Comparison of ENCODE assay signal across 8 mouse cellular contexts in the genomic region with DNA sequence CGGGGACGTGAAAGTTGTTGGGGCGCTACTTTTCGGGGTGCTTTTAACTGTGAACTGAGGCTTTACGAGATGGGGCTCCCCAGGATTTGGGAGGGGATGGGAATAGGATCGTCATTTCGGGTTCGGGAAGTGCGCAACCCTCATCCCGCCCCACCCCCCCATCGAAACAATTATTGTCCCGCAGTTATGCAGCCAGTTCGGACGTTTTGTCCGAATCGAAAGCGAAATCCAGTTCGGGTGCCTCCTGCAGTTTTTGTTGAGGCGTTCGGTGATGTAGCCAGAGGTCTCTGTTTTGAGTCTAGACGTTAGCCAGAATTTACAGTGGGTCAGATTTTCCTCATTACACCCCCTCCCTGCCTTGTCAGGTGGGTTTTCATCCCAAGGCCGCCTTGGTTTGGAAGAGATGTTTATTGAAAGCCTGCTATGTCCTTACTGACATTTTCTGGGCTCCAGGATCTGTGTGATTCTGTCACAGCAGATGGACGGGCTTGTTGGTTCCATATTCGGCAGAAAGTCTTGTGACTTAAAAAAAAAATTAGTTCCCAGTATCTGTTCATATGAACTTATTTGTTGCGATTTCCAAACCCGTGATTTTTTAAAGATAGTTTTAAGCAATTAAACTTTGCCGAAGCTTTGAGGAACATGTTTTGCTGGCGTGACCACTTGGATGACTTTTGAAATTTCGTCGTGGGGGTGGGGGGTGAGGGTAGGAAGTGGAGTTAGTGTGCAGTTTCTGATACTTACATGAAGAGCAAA. TPM values are rescaled to one million over a fixed set of nuclear protein-coding genes. Genes with fewer than 3 reads are reported as not detected.
DNase-seq lines count a peak whose midpoint lies in the region; ATAC-seq lines count a peak whose summit lies in the region.

No protein-coding gene starts in this region.

- ATAC-seq in lung, embryonic 15.5 days (ENCODE audit: borderline replicate concordance, extremely low read depth, low FRiP score, low TSS enrichment), result no peak
- ATAC-seq in embryonic facial prominence, embryonic 11.5 days (replicated peaks; ENCODE audit: insufficient number of reproducible peaks, low FRiP score, low TSS enrichment, low read depth), result no peak
- no peak for ATAC-seq in midbrain, embryonic 12.5 days (ENCODE audit: low FRiP score, low read depth)

- peak overlapping the region; percentile 59 for H3K4me2 ChIP-seq in lung, embryonic 15.5 days
- peak overlapping the region; percentile 57 for H3K4me2 ChIP-seq in embryonic facial prominence, embryonic 11.5 days (ENCODE audit: low read depth, low read length)
- H3K4me2 ChIP-seq in midbrain, embryonic 12.5 days (replicated peaks), result peak overlapping the region; percentile 75

- peak overlapping the region; percentile 67 for H3K4me3 ChIP-seq in lung, embryonic 15.5 days
- peak overlapping the region; percentile 77 for H3K4me3 ChIP-seq in embryonic facial prominence, embryonic 11.5 days (ENCODE audit: low read depth, low read length)
- H3K4me3 ChIP-seq in midbrain, embryonic 12.5 days, result peak overlapping the region; percentile 78

- no peaks in the 10 kb centered on the region for H3K36me3 ChIP-seq in lung, embryonic 15.5 days
- no peaks in the 10 kb centered on the region; the same call in 1 of the 2 replicates for H3K36me3 ChIP-seq in embryonic facial prominence, embryonic 11.5 days (replicated peaks; ENCODE audit: control insufficient read depth, insufficient read depth, low read depth, low read length)
- peaks cover 8% of the 10 kb centered on the region; the same call in 1 of the 2 replicates for H3K36me3 ChIP-seq in midbrain, embryonic 12.5 days

- no peaks in the 10 kb centered on the region for H3K27me3 ChIP-seq in lung, embryonic 15.5 days
- H3K27me3 ChIP-seq in embryonic facial prominence, embryonic 11.5 days (ENCODE audit: control insufficient read depth, insufficient read depth, low read length), result no peaks in the 10 kb centered on the region
- H3K27me3 ChIP-seq in midbrain, embryonic 12.5 days, result no peaks in the 10 kb centered on the region

- no peaks in the 10 kb centered on the region for H3K9me3 ChIP-seq in lung, embryonic 15.5 days
- H3K9me3 ChIP-seq in embryonic facial prominence, embryonic 11.5 days (replicated peaks; ENCODE audit: control insufficient read depth, low read length), result no peaks in the 10 kb centered on the region
- H3K9me3 ChIP-seq in midbrain, embryonic 12.5 days, result no peaks in the 10 kb centered on the region

- DNase-seq in lung, postnatal 25 days (ENCODE audit: low spot score), result no peak
- DNase-seq in embryonic facial prominence, embryonic 11.5 days (ENCODE audit: low spot score), result peak; percentile 28
- DNase-seq in large intestine, adult 2 months (ENCODE audit: low read depth, low spot score), result peak; percentile 45
- DNase-seq in Muller cell, postnatal 12 days (ENCODE audit: inconsistent ontology term), result no peak
- no peak for DNase-seq in gastrocnemius, postnatal 10 days
- no peak for DNase-seq in frontal cortex, postnatal 14 days (ENCODE audit: low spot score in 2 of 2)

- peak overlapping the region; percentile 97 for H3K27ac ChIP-seq in lung, embryonic 15.5 days
- peak overlapping the region; percentile 96 for H3K27ac ChIP-seq in embryonic facial prominence, embryonic 11.5 days (replicated peaks; ENCODE audit: low read depth, low read length)
- H3K27ac ChIP-seq in midbrain, embryonic 12.5 days (replicated peaks), result peak overlapping the region; percentile 97

- WGBS in lung, embryonic 15.5 days, result under 1% methylated on average over 30 of the region's 30 CpGs
- WGBS in embryonic facial prominence, embryonic 11.5 days, result 4% methylated on average over 30 of the region's 30 CpGs
- under 1% methylated on average over 30 of the region's 30 CpGs for WGBS in large intestine, adult 2 months
- 7% methylated on average over 30 of the region's 30 CpGs for WGBS in midbrain, embryonic 12.5 days

- peaks cover 34% of the 10 kb centered on the region for H3K4me1 ChIP-seq in lung, embryonic 15.5 days
- H3K4me1 ChIP-seq in embryonic facial prominence, embryonic 11.5 days (ENCODE audit: control insufficient read depth, insufficient read depth, low read length), result no peaks in the 10 kb centered on the region; the same call in 1 of the 2 replicates
- H3K4me1 ChIP-seq in midbrain, embryonic 12.5 days, result peaks cover 25% of the 10 kb centered on the region

- H3K9ac ChIP-seq in lung, embryonic 15.5 days, result peak overlapping the region; percentile 76
- peak overlapping the region; percentile 90 for H3K9ac ChIP-seq in embryonic facial prominence, embryonic 11.5 days (replicated peaks; ENCODE audit: low read length)
- H3K9ac ChIP-seq in midbrain, embryonic 12.5 days (replicated peaks), result peak overlapping the region; percentile 83

RNA-seq across cellular contexts. Expression of gene Laptm4a, which starts 1.1 kb away (rescaled TPM):
- 335 and 336 TPM in 2 replicates for polyA plus RNA-seq in lung, embryonic 15.5 days (2015; fragmentation: Nextera tagmentation; extraction: Ambion mirVana)
- 224 and 243 TPM in 2 replicates for polyA plus RNA-seq in embryonic facial prominence, embryonic 11.5 days (2014; fragmentation: Nextera tagmentation; extraction: Ambion mirVana)
- 140 and 163 TPM in 2 replicates for polyA plus RNA-seq in large intestine, adult 2 months (2012; rRNA removed)
- 189 and 199 TPM in 2 replicates for polyA plus RNA-seq in midbrain, embryonic 12.5 days (2016; fragmentation: Nextera tagmentation; extraction: Ambion mirVana)
- total RNA-seq in gastrocnemius, postnatal 10 days (2021), result 100 to 1,000 TPM; 408 to 423 TPM

RNA-seq across cellular contexts. Expression of gene Matn3, which starts 25.2 kb away (rescaled TPM):
- 2.8 TPM in 2 replicates for polyA plus RNA-seq in lung, embryonic 15.5 days (2015; fragmentation: Nextera tagmentation; extraction: Ambion mirVana)
- polyA plus RNA-seq in embryonic facial prominence, embryonic 11.5 days (2014; fragmentation: Nextera tagmentation; extraction: Ambion mirVana), result 1.4 and 1.9 TPM in 2 replicates
- not detected in 2 replicates for polyA plus RNA-seq in large intestine, adult 2 months (2012; rRNA removed)
- polyA plus RNA-seq in midbrain, embryonic 12.5 days (2016; fragmentation: Nextera tagmentation; extraction: Ambion mirVana), result 0.43 and 0.61 TPM in 2 replicates
- under 1 TPM; 0.54 to 0.92 TPM for total RNA-seq in gastrocnemius, postnatal 10 days (2021)

RNA-seq across cellular contexts. Expression of gene Wdr35, which starts 51.1 kb away (rescaled TPM):
- polyA plus RNA-seq in lung, embryonic 15.5 days (2015; fragmentation: Nextera tagmentation; extraction: Ambion mirVana), result 20.7 and 22.8 TPM in 2 replicates
- polyA plus RNA-seq in embryonic facial prominence, embryonic 11.5 days (2014; fragmentation: Nextera tagmentation; extraction: Ambion mirVana), result 25.3 and 27.5 TPM in 2 replicates
- polyA plus RNA-seq in large intestine, adult 2 months (2012; rRNA removed), result 0.61 and 0.64 TPM in 2 replicates
- polyA plus RNA-seq in midbrain, embryonic 12.5 days (2016; fragmentation: Nextera tagmentation; extraction: Ambion mirVana), result 27.1 and 28.2 TPM in 2 replicates
- 10 to 100 TPM; 10.7 to 13.9 TPM for total RNA-seq in gastrocnemius, postnatal 10 days (2021)

Comparison
In these comparisons a context has a peak if more than half of its experiments do, and no peak if none do; other contexts are left out.
1. DNase-seq: peak in embryonic facial prominence, embryonic 11.5 days (single experiment) and large intestine, adult 2 months (single experiment); none in lung, postnatal 25 days (single experiment), Muller cell, postnatal 12 days (single experiment), gastrocnemius, postnatal 10 days (single experiment) and frontal cortex, postnatal 14 days (0 of 2).
2. RNA of gene Wdr35, which starts 51.1 kb away (polyA plus RNA-seq): 27.1 to 28.2 TPM in midbrain, embryonic 12.5 days, 25.3 to 27.5 TPM in embryonic facial prominence, embryonic 11.5 days and 20.7 to 22.8 TPM in lung, embryonic 15.5 days; 0.61 to 0.64 TPM in large intestine, adult 2 months; every median in the first group is over 10 times any median in the second.
3. Peak in every context shown above with its lines, with median percentiles within 50 percentile points of each other: H3K27ac ChIP-seq, H3K4me2 ChIP-seq, H3K4me3 ChIP-seq and H3K9ac ChIP-seq.